Mouse (Mus musculus) heart, postnatal 4 days (tissue): ENCODE measurements around the gene Tubg1. TPM values are rescaled to one million over a fixed set of nuclear protein-coding genes. Genes with fewer than 3 reads are reported as not detected.

Experiments
- DNase-seq: peaks from one replicate; pipeline ENCODE4 v3.0.0; 2021
- microRNA-seq, 2 experiments: library from miRNA; unstranded; fragments of <30 nt; microRNA quantifications; one replicate each; pipeline ENCODE4 v1.2.0; 2021 to 2022
- total RNA-seq, 2 experiments: library from RNA; stranded (reverse); gene quantifications; 2 replicates each; pipeline ENCODE4 v1.2.3; 2021

The Tubg1 gene
- total RNA-seq, 2 experiments from 2014 or later: 53.5 to 53.7 TPM

DNA sequence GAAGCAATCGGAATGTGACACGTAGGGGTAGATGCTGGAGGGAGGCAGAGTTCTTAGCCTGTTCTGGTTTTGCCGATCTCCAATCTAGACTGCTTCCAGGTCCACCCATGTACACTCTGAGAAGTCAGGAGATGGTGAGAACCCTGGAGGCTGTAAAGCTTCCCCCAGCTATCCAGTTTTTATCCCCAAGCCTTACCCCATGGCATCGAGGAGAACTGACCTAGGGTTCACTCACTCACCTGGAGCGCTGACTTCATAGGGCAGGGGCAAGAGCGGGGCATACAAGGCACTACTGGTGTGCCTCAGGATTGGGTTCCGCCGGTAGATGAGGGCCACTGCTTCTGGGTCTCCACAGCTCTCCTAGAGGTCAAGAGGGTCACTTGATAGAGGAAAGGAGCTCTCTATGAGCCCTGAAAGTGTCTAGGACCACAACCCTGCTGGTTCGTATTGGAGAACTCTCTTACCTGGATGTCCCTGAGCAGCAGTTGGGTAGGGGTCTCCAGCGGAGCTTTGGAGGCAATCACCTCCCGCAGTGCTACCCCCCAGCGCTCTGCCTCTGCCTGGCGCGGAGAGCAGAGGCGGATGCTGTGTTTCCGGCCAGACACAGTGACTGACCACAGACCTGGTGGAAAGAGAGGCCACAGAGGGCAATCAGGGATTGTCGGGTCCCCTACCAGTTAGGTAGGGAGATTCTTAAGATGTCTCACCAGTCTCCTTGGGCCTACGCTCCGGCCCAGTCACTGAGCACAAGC, 47.6 kb downstream of the Tubg1 start:
- no peak for DNase-seq

DNA sequence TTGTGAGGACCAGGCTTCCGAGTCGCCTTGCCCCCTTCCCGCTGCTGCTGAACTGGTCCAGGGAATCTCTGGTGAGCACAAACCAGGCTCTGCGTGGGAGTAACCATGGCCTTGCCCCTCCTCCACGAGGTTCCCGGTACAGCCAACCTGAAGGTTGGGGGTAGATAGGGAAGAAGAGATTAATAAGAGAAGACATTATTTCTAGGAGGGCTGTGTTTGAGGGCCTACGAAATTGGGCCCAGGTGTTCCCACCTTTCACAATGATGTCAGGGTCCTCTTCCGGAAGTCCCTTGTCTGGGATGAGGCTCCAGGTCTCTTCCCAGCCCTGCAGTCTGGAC, 48.2 kb downstream of the Tubg1 start:
- no peak for DNase-seq

DNA sequence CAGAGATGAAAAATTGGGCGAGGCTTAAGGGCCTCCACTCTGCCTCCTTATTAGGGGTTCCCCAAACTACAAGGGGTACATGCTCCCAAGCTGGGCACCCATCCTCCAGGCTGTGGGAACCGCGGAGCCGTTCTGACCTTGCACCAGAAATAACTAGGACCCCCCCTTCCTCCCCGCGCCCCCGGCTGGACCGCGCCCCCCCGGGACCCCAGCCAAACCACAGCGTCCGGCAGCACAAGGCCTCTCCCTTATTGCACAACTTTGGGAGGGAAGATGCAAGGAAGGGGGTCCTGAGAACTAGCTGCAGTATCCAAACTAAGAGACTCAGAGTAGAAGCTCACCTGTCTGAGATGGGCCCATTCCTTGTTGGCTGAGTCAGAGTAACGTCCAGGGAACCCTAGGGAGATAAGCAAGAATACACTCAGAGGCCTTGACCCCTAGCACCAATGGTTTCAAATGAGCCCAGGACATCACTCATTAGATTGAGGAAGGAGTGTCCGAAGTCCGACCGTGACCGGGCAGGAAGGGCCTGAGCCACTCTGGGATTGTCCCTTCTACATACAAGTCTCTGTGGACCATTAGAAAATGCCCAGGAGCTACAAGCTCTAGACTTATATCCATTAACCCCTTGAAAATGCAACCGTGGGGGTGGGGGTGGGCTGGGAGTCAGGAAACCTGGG, 48.7 kb downstream of the Tubg1 start:
- no peak for DNase-seq

DNA sequence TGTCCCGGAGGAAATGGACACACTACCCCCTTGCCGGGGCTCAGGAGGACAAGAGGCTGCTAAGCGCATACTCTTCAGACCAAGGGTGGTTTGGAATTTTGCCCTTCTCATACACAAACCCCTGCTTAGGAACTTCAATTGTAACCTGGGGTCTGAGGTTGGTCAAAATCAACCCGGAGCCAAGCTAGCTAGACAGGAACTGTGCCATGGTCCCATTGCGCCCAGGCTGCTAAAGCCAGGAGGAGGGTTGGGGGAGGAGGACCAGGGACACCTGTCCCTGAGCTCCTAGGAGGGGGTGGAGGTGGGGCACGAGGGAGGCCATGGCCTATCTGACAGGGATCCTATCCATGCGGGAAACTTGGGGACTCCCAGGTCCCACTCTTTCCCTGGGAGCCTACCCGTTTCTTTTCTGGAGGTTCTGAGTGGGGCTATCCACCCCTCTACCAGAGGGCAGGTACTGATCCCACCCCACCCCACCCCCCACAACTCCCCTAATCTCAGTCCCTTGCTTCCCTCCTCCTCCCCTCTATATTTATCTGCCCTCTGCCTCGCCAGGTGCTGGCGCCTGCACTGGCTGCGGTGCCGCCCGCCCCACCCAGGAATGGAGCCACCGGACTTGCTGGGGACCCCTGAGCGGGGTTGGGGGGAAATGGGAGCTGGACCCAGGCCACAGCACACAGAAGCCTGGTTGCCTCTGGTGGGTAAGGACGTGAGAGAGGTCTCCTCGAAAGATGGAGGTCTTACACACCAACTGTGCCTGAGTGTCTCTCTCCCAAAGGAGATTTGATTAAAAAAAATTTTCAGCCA, 49.8 kb downstream of the Tubg1 start:
- no peak for DNase-seq

DNA sequence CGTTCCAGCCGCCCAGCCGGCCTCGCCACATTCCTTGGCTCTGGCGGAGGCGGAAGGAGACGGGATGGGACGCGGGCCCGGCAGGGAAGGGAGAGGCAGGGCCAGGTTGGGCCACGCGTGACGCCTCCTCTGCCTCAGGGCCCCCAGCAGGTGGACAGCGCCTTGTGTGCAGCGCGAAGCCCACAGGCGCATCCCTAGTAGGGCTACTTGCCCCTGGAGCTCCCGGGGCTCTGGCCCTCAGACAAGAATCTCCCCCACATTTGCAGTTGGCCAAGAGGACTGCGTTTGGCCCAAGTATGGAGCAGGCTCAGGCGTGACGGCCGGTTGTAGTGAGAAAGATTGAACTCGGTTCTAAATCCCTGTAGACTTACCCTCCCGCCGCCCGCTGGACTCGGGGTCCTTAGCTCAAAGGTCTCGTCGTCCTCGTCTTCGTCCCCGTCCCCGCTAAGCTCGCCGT, 50.6 kb downstream of the Tubg1 start, which contains the start of gene Cntnap1:
Gene Cntnap1 (plus strand): TSS at position 170 of the 457 bp plus-strand sequence.
- peak; percentile 77 for DNase-seq

DNA sequence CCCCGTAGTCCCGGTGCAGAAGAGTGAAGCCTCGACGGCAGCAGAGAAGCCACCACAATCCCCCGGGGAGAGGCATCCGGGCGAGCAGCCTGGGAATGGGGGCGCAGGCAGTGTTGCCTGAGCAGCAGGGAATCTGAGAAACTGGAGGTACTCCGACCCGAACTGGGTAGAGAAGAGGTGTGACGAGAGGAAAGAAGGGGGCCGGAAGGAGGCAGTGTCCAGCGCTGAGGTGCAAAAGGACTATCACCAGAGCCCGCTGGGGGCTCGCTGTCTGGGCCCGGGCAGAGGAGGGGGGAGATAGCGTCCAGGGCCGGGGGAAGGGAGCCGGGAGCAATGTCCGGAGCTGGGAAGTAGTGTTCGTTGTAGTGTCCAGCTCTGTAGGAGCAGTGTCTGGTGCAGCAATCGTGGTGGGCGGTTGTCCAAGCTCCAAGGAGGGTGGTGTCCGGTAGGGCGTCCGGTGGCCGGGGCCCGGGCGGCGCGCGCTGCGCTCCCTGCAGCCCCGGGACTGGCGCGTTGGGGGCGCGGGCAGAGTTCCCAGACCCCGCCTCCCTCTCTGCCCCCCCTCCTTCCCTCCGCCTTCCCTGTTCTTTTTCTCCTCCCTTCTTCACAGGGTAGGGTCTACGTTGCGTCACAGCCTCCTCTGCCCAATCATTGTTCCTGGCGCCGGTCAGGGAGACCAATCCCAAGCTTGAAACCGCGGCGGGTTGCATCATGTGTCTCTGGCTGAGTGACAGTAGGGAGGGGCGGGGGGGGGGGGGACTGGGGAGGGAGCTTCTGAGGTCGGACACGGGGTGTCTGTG, 51.3 kb downstream of the Tubg1 start, which contains the start of gene Plekhh3:
Gene Plekhh3 (minus strand): TSS at position 541 of the 800 bp plus-strand sequence.
- peak; percentile 96 for DNase-seq

DNA sequence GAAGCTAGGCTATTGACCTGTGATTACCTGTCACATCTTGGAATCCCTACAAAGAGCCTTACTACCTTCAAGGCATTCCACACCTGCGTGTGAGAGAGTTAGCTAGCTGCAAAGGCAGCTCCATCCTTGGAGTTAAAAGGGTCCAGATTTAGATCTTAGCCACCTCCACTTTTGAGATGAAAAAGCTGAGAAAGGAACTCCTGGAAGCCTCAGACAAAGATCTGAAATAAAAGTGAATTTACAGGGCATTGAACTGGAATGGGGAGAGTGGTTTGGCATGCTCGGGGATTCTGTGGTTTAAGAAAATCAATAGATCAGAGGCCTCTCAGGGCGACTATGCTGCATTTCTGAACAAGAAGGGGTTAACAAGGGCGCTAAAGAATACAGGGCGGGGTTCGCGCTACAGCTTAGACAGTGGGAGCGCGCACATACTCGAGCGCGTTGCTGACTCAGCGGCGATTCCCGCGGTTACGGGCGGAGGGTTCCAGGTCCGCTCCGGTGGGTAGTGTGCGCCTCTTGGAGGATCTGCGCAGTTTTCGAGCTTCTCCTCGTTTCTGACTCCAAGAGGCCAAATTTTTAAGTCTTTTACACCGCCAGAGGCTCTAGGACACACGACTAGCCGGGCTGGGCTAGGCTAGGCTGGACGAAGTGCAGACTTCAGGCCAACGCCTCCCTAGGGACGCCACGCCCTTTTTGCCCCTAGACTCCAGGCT, 52.1 kb downstream of the Tubg1 start:
- DNase-seq: peak; percentile 73

DNA sequence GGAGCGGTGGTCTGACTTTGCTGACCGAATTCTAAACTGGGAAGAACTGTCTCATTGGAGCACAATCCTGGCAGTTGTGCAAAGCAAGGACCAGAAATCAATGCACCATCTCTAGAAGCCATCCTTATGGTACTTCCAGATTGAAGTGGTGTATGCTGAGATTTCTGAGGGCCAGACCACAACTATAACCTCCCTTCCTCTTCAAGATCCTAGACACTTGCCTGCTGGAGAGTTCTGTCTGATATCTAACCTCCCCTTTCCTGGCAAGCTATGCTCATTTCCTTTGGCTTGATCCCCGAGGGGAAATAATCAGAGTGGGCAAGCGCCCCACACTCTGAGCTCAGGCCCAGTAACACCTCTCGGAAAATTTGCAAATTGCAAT, 52.7 kb downstream of the Tubg1 start:
- no peak for DNase-seq

DNA sequence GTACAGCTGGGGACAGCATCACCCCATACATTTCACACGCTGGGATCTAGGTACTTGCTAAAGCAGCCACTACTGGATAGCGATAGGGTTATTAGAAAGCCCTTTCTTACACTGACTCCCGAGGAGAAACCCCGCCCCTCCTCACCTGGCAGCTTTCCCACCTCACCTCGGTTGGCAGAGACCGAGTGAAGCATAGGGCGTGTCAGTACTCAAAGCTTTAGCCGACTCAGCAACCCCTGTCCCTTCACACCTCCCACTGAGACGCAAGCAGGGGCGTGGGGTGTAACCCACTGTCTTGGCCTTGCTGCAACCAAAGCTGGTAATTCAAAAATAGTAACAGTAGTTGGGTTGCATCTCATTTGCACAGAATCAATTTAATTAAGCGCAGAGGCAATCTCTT, 53.4 kb downstream of the Tubg1 start:
- DNase-seq: peak; percentile 63

DNA sequence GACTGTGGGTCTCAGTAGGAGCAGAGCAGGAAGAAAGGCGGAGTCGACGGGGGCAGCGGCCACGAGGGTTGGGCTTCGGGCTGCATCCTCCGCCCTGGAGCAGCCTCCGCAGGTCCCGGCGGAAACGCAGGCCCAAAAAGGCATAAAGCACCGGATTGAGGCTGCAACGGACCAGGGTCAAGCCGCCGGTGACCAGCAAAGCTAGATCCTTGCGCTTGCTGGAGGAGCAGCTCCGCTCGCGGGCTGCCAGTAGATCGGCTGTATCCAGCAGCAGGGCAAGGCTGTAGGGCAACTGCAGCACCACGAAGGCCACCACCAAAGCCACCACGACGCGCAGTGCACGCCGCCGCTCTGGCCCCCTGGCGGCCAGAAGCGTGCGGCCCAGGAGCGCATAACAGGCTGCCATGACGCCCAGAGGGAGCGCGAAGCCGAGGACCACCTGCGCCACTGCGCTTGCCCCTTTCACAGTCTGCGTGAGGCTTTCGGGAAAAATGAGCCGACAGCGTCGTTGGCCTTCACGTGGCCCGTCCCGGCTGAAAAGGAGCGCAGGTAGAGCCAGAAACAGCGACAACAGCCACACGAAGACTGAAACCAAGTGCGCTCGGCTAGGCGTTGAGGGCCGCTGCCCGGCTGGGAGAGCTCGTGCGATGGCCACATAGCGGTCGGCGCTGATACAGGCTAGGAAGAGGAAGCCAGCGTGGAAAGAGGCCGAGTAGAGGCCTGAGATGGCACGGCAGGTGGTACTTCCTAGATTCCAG, 54.1 kb downstream of the Tubg1 start:
- peak; percentile 83 for DNase-seq

DNA sequence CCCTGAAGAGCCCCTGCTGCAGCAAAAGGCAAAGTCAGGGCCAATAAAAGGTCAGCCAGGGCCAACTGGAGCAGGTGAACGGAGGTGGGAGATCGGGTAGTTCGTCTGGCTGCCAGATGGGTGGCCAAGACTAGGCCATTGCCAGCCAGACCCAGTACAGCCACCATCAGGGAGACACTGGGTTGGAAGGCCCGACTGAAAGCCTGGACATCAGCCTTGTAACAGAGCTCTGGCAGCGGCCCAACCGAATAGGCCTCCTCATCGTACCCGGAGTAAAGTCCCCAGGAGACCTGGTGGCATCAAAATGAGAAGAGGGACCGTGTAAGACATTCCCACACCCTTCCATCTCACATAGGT, 54.6 kb downstream of the Tubg1 start:
- DNase-seq: no peak

DNA sequence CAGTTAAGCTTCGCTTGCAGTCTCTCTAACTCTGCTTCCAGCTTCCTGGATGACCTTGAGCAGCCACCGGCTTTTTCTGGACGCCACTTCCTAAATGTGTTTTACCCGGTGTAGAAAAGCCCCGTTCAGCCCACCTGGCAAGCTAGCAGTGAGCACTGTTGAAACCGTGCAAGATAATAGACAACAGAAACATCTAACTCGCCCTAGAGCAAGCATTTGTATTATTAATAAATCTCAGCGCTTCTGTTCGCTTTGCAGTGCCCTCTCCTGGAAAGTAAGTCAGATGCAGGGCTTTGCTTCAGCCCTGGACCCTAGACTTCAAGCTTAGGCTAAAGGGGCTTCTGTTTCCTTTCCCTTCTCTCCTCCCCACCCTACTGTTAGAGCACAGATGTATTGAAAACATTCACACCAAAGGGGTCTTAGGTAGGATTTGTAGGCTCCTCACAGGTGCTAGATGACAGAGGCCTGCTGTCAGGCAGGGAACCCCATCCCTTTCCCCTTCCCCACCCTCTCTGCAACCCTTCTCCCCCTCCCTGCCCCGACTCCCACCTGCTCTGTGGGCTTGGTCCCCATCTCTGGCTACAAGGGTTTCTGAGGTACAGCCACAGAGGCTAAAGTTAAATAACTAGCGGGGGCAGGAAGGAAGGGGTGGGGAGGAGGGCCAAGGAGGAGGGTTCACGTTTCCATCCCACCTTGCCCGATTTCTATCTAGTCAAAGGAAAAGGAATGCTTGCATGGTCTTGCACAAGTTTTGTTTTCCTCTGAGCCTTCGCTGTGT, 55.3 kb downstream of the Tubg1 start, which contains the start of gene Ccr10:
Gene Ccr10 (minus strand): TSS at position 593 of the 778 bp plus-strand sequence.
- DNase-seq: no peak

DNA sequence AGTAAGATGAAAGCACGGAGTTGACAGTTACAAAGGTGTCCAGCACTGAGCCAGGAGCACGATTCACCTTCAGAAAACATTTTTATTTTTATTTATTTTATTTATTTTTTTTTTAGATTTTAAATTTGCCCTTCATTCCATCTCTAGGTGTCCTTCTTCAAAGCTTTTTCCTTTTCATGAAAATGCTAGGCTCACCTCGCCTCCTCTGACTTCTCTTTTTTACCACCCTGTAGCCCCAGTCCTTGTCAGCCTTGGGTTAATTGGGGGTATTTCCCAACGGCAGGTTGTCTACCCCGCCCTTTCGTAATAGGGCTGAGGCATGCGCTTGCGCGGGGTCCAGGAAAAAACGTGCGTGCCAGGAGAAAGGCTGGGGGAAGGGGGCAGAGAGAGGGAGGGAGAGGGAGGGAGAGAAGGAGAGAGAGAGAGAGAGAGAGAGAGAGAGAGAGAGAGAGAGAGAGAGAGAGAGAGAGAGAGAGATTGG, 55.9 kb downstream of the Tubg1 start:
- no peak for DNase-seq

Small RNAs within 50 kb of the gene (microRNA-seq; reads per million reads assigned to microRNA genes)
- 0 reads per million in 2 experiments for gene Gm27626

Other genes with a start within 250 kb of the Tubg1 start
- gene Stat3, start 180.4 kb upstream of the Tubg1 start, total RNA-seq: 100 to 1,000 TPM; 111 to 115 TPM
- gene Cavin1, start 149.1 kb upstream of the Tubg1 start, total RNA-seq: 100 to 1,000 TPM; 479 to 498 TPM
- gene Atp6v0a1, start 110.5 kb upstream of the Tubg1 start, total RNA-seq: 100 to 1,000 TPM; 112 to 115 TPM
- gene Naglu, start 49.9 kb upstream of the Tubg1 start, total RNA-seq: 10 to 100 TPM in 1 of 2 experiments, 1 to 10 TPM in 1; 9.0 to 10.1 TPM
- not detected for gene Hsd17b1, start 41.5 kb upstream of the Tubg1 start, total RNA-seq
- gene Coasy, start 37.4 kb upstream of the Tubg1 start, total RNA-seq: 10 to 100 TPM; 15.4 to 16.2 TPM
- 10 to 100 TPM; 17.5 to 17.7 TPM for gene Mlx, start 32.7 kb upstream of the Tubg1 start, total RNA-seq
- 10 to 100 TPM; 11.7 to 13.6 TPM for gene Psmc3ip, start 24.5 kb upstream of the Tubg1 start, total RNA-seq
- 10 to 100 TPM; 32.1 to 32.3 TPM for gene Retreg3, start within 50 bp of the Tubg1 start, total RNA-seq
- gene Tubg2, start 36.0 kb downstream of the Tubg1 start, total RNA-seq: 1 to 10 TPM; 6.6 to 7.0 TPM
- gene Cntnap1, start 50.6 kb downstream of the Tubg1 start, total RNA-seq: 1 to 10 TPM; 1.5 to 1.6 TPM
- 10 to 100 TPM; 23.1 to 27.3 TPM for gene Plekhh3, start 51.4 kb downstream of the Tubg1 start, total RNA-seq
- not detected for gene Ccr10, start 55.5 kb downstream of the Tubg1 start, total RNA-seq
- gene Ezh1, start 106.5 kb downstream of the Tubg1 start, total RNA-seq: 10 to 100 TPM; 14.7 to 15.0 TPM
- 100 to 1,000 TPM; 122 to 134 TPM for gene Ramp2, start 126.1 kb downstream of the Tubg1 start, total RNA-seq
- gene Vps25, start 133.8 kb downstream of the Tubg1 start, total RNA-seq: 10 to 100 TPM; 87.6 to 88.7 TPM
- gene Wnk4, start 140.6 kb downstream of the Tubg1 start, total RNA-seq: 1 to 10 TPM; 4.5 to 7.2 TPM
- under 1 TPM; 0.41 to 0.47 TPM for gene Cntd1, start 159.1 kb downstream of the Tubg1 start, total RNA-seq
- gene Coa3, start 159.2 kb downstream of the Tubg1 start, total RNA-seq: 10 to 100 TPM; 86.3 to 90.1 TPM
- gene Becn1, start 182.3 kb downstream of the Tubg1 start, total RNA-seq: 100 to 1,000 TPM; 103 to 106 TPM
- 100 to 1,000 TPM in 1 of 2 experiments, 10 to 100 TPM in 1; 88.7 to 103 TPM for gene Psme3, start 196.3 kb downstream of the Tubg1 start, total RNA-seq
- gene Aoc2, start 205.1 kb downstream of the Tubg1 start, total RNA-seq: 1 to 10 TPM; 2.9 to 3.2 TPM
- 10 to 100 TPM; 29.5 to 31.3 TPM for gene Aoc3, start 210.7 kb downstream of the Tubg1 start, total RNA-seq
- not detected for gene G6pc, start 247.6 kb downstream of the Tubg1 start, total RNA-seq